In the genomic region with DNA sequence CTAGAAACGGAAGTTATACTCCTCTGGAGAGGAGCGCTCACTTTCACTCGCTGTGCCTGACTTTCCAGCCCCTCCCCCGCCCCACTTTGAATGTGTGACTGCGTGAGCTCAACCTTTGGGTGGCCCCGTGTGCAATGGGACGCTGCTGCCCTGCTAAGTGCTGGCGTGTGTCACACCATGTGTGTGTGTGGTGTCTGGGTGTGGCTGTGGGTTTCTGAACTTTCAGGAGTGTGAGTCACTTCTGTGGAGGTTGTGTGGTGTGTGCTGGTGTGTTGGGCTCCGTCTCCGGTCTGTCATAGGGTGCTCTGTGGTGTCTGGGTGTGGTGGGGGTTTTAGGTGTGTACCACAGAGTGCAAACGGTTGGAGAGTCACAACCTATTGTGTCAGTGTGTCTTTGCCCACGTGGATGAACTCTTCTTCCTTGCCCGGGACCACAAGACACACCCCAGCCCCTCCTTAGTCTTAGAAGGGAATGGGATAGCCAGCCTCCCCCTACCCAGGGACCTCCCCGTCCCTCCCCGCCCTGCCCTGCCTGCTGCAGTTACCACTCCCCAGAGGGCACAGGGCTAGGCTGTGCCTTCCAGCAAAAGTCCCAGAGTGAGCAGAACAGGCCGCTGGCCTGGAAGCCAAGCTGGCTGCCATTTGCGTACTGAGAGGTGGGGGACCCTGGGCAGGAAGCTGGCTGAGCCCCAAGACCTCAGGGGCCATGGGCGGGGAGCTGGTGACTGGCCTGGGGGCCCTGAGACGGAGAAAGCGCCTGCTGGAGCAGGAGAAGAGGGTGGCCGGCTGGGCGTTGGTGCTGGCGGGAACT, we compare ENCODE assay signal across 8 mouse cellular contexts. TPM values are rescaled to one million over a fixed set of nuclear protein-coding genes. Genes with fewer than 3 reads are reported as not detected.
DNase-seq lines count a peak whose midpoint lies in the region; ATAC-seq lines count a peak whose summit lies in the region.

TSS of gene Kcnn4 (plus strand) at position 533 of the 811 bp plus-strand sequence.

- peak within 1 kb of the TSS; percentile 72 for H3K27ac ChIP-seq in midbrain, embryonic 10.5 days (replicated peaks)
- no peak within 1 kb of the TSS for H3K27ac ChIP-seq in midbrain, embryonic 14.5 days (replicated peaks; ENCODE audit: low read depth, low read length)
- H3K27ac ChIP-seq in embryonic facial prominence, embryonic 14.5 days (replicated peaks; ENCODE audit: low read depth, low read length) = no peak within 1 kb of the TSS
- H3K27ac ChIP-seq in macrophage = peak within 1 kb of the TSS; percentile 90

- H3K27me3 ChIP-seq in midbrain, embryonic 10.5 days (ENCODE audit: low read depth, poor library complexity, severe bottlenecking) = no peaks in the 10 kb centered on the region
- no peaks in the 10 kb centered on the region for H3K27me3 ChIP-seq in midbrain, embryonic 14.5 days (ENCODE audit: control insufficient read depth, insufficient read depth, low read length)
- H3K27me3 ChIP-seq in embryonic facial prominence, embryonic 14.5 days (replicated peaks; ENCODE audit: control insufficient read depth, insufficient read depth, low read length) = no peaks in the 10 kb centered on the region

- peaks cover 35% of the 10 kb centered on the region for H3K79me2 ChIP-seq in macrophage (ENCODE audit: inconsistent target)

- no peak for ATAC-seq in midbrain, embryonic 14.5 days (ENCODE audit: low FRiP score, low TSS enrichment)
- no peak for ATAC-seq in embryonic facial prominence, embryonic 14.5 days (ENCODE audit: low read depth)

- DNase-seq in midbrain, embryonic 10.5 days (ENCODE audit: low spot score) = no peak
- no peak for DNase-seq in midbrain, embryonic 14.5 days
- DNase-seq in embryonic facial prominence, embryonic 14.5 days (ENCODE audit: low spot score) = no peak
- peak; percentile 81 to 84 for DNase-seq in thymus, postnatal 36 days
- no peak for DNase-seq in left cerebral cortex, postnatal 4 days
- DNase-seq in MN1 (ENCODE audit: low spot score) = no peak
- DNase-seq in heart, adult 9 months (ENCODE audit: low spot score in 2 of 2) = no peak

- H3K4me3 ChIP-seq in midbrain, embryonic 10.5 days = peak within 1 kb of the TSS; percentile 27; the same call in 1 of the 2 replicates
- no peak within 1 kb of the TSS for H3K4me3 ChIP-seq in midbrain, embryonic 14.5 days (replicated peaks; ENCODE audit: low read depth, low read length)
- no peak within 1 kb of the TSS for H3K4me3 ChIP-seq in embryonic facial prominence, embryonic 14.5 days (ENCODE audit: low read depth, low read length)
- H3K4me3 ChIP-seq in macrophage (ENCODE audit: inconsistent target) = peak within 1 kb of the TSS; percentile 79

- no peaks in the 10 kb centered on the region for H3K9me3 ChIP-seq in midbrain, embryonic 10.5 days (replicated peaks)
- no peaks in the 10 kb centered on the region for H3K9me3 ChIP-seq in midbrain, embryonic 14.5 days (ENCODE audit: control insufficient read depth, low read length)
- H3K9me3 ChIP-seq in embryonic facial prominence, embryonic 14.5 days (ENCODE audit: control insufficient read depth, low read length) = no peaks in the 10 kb centered on the region

- WGBS in midbrain, embryonic 10.5 days = 47% methylated on average over 23 of the region's 23 CpGs
- WGBS in midbrain, embryonic 14.5 days = 50% methylated on average over 23 of the region's 23 CpGs
- WGBS in embryonic facial prominence, embryonic 14.5 days = 32% methylated on average over 23 of the region's 23 CpGs
- 21% methylated on average over 19 of the region's 23 CpGs for WGBS in macrophage (ENCODE audit: missing documents)

- no peaks in the 10 kb centered on the region for H3K36me3 ChIP-seq in midbrain, embryonic 10.5 days
- no peaks in the 10 kb centered on the region for H3K36me3 ChIP-seq in midbrain, embryonic 14.5 days (ENCODE audit: control insufficient read depth, insufficient read depth, low read length)
- no peaks in the 10 kb centered on the region for H3K36me3 ChIP-seq in embryonic facial prominence, embryonic 14.5 days (ENCODE audit: control insufficient read depth, insufficient read depth, low read length)
- H3K36me3 ChIP-seq in macrophage (ENCODE audit: inconsistent target) = no peaks in the 10 kb centered on the region

- peaks cover 10% of the 10 kb centered on the region for H3K4me1 ChIP-seq in midbrain, embryonic 10.5 days
- H3K4me1 ChIP-seq in midbrain, embryonic 14.5 days (ENCODE audit: control insufficient read depth, insufficient read depth, low read length) = peaks cover 7% of the 10 kb centered on the region; the same call in 1 of the 2 replicates
- H3K4me1 ChIP-seq in embryonic facial prominence, embryonic 14.5 days (ENCODE audit: control insufficient read depth, insufficient read depth, low read length) = no peaks in the 10 kb centered on the region; the same call in 1 of the 2 replicates

- no peak within 1 kb of the TSS for H3K9ac ChIP-seq in midbrain, embryonic 14.5 days (replicated peaks; ENCODE audit: low read length)
- peak within 1 kb of the TSS; percentile 25; the same call in 1 of the 2 replicates for H3K9ac ChIP-seq in embryonic facial prominence, embryonic 14.5 days (ENCODE audit: low read depth, low read length)

- intact Hi-C loops in left cerebral cortex, postnatal 4 days (cut with DNase I) = no loop called here

- H3K4me2 ChIP-seq in midbrain, embryonic 14.5 days (ENCODE audit: low read length) = no peak within 1 kb of the TSS
- 0 out of 2 replicates have a peak within 1 kb of the TSS, but pooled peaks have one; percentile 12 for H3K4me2 ChIP-seq in embryonic facial prominence, embryonic 14.5 days (ENCODE audit: low read depth, low read length)

RNA-seq across cellular contexts. Expression of gene Kcnn4, which starts in this region (rescaled TPM):
- 3.3 and 4.0 TPM in 2 replicates for polyA plus RNA-seq in midbrain, embryonic 10.5 days (2016; fragmentation: Nextera tagmentation; extraction: Ambion mirVana)
- 0.43 and 0.45 TPM in 2 replicates for polyA plus RNA-seq in midbrain, embryonic 14.5 days (2014; fragmentation: Nextera tagmentation; extraction: Ambion mirVana)
- polyA plus RNA-seq in embryonic facial prominence, embryonic 14.5 days (2014; fragmentation: Nextera tagmentation; extraction: Ambion mirVana) = 4.1 and 5.8 TPM in 2 replicates
- 100 to 1,000 TPM in 4 of 26 experiments, 10 to 100 TPM in 21, 1 to 10 TPM in 1; 5.6 to 198 (median 45.1) TPM for total RNA-seq in macrophage (2018; cell fraction: chromatin; rRNA removed)
- total RNA-seq in macrophage (2018; cell fraction: cytosol; rRNA removed) = 10 to 100 TPM; 16.1 to 69.7 (median 46.9) TPM
- total RNA-seq in macrophage (2018; cell fraction: nucleus; rRNA removed) = 100 to 1,000 TPM in 8 of 26 experiments, 10 to 100 TPM in 18; 15.3 to 160 (median 78.6) TPM
- polyA plus RNA-seq in macrophage (2018) = 11.1 to 85.5 TPM (median 12.1 TPM) in 3 replicates
- under 1 TPM; 0.34 to 0.48 TPM for total RNA-seq in left cerebral cortex, postnatal 4 days (2021)

Comparison
In these comparisons a context has a peak if more than half of its experiments do, and no peak if none do; other contexts are left out.
1. H3K27ac ChIP-seq: peak in midbrain, embryonic 10.5 days (single experiment) and macrophage (single experiment); none in midbrain, embryonic 14.5 days (single experiment) and embryonic facial prominence, embryonic 14.5 days (single experiment).
2. H3K4me3 ChIP-seq: peak in midbrain, embryonic 10.5 days (single experiment) and macrophage (single experiment); none in midbrain, embryonic 14.5 days (single experiment) and embryonic facial prominence, embryonic 14.5 days (single experiment).
3. DNase-seq: peak in thymus, postnatal 36 days (2 of 2); none in midbrain, embryonic 10.5 days (single experiment), midbrain, embryonic 14.5 days (single experiment), embryonic facial prominence, embryonic 14.5 days (single experiment), left cerebral cortex, postnatal 4 days (single experiment), MN1 (single experiment) and heart, adult 9 months (0 of 2).